Mouse (Mus musculus) layer of hippocampus, adult 2 months (tissue): ENCODE measurements around the gene Iqub. TPM values are rescaled to one million over a fixed set of nuclear protein-coding genes. Genes with fewer than 3 reads are reported as not detected.
A peak's percentile ranks its signal among the peaks of the same experiment; 100 is the strongest.

ENCODE experiments used
- DNase-seq, 2 experiments: peaks; one replicate each; pipeline ENCODE4 v3.0.0; 2022; ENCODE audit warnings: low spot score in 2 of 2
- H3K27ac ChIP-seq: fragments of 200-600 bp; 2 replicates; pipeline ENCODE4 v1.8.1; 2022
- H3K4me3 ChIP-seq: fragments of 200-600 bp; 2 replicates; pipeline ENCODE4 v1.8.1; 2022; ENCODE audit warnings: mild to moderate bottlenecking
- CTCF ChIP-seq: fragments of 200-600 bp; conservative IDR thresholded peaks from 2 replicates; pipeline ENCODE4 v1.8.1; 2022; ENCODE audit warnings: antibody characterized with exemption, mild to moderate bottlenecking, moderate library complexity
- long read RNA-seq, 2 experiments: library from polyadenylated mRNA; stranded (forward); transcript quantifications; one replicate each; pipeline ENCODE4 v2.0.0; 2021; ENCODE audit warnings: borderline mapping rate in 2 of 2
- total RNA-seq, 2 experiments: library from RNA; stranded (reverse); gene quantifications; 2 replicates each; pipeline ENCODE4 v1.2.3; 2021

The Iqub gene
- 1 to 10 TPM; 2.7 TPM for total RNA-seq
- long read RNA-seq, experiment 1, partial matches to known transcripts = 0 of 2 reads
- long read RNA-seq, experiment 1, other reads (novel, unspliced or antisense) = 0 of 2 reads
- long read RNA-seq, experiment 2 = 0 reads

DNA sequence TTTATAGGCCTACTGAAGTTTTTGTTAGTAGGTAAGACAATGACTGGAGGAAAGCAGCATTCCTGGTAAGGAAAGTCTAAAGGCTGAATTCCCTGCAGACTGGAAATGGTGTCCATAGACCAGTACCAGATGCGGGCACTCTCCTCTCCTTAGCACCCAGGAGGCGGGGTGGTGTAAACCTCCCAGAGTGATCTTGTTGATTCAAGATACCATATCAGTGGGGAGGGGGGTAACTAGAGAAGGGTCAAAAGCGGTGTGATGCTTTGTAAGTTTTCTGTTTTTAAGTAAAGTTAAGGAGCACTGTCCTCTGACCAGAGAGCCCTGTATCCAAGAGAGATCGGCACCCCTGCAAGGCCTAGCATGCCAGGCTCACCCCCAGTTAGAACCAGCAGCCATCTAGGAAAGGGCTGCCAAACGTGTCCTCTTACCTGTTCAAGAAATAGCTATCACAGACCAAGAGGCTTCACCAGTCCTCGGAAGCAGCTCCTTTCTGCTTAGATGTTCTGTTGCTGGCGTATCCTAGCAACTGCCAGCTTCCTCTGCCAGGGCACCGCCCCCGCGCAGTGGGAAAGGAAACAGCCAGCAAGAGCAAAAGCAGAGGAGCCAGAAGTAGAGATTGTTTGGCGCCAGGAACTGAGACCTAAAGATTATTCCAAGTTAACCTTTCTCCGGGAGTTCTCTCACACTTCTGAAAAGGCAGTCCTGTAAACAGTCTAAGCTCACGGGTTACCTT lies at the start of gene Iqub:
Gene Iqub, minus strand, starts transcription at position 516 of the 733 bp plus-strand sequence.
- peak; percentile 80 to 92 for DNase-seq
- peak; percentile 19 for TF ChIP-seq CTCF
- peak within 1 kb of the TSS; percentile 90 for H3K27ac ChIP-seq
- H3K4me3 ChIP-seq = peak within 1 kb of the TSS; percentile 36

DNA sequence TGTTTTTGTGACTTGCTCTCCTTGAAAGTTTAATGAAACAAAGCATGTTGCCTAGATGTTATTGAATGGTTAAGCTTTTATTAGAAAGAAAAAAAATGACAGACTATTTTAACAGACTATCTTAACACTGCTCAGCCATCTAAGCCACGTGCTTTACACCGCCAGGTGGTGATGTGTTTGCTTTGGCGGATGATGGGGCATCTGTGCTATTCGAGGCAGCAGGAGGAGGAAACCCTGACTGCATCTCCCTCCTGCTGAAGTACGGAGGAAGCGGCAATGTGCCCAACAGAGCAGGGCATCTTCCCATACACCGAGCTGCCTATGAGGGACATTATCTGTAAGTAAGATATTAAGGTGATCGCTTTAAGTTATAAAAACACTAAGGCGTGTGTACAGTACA lies 49.2 kb upstream of the Iqub start:
- TF ChIP-seq CTCF = 0 out of 2 replicates have a peak, but pooled peaks have one; percentile 12
- DNase-seq = peak; percentile 29 to 58
- no peak overlapping the region for H3K4me3 ChIP-seq
- H3K27ac ChIP-seq = no peak overlapping the region

DNA sequence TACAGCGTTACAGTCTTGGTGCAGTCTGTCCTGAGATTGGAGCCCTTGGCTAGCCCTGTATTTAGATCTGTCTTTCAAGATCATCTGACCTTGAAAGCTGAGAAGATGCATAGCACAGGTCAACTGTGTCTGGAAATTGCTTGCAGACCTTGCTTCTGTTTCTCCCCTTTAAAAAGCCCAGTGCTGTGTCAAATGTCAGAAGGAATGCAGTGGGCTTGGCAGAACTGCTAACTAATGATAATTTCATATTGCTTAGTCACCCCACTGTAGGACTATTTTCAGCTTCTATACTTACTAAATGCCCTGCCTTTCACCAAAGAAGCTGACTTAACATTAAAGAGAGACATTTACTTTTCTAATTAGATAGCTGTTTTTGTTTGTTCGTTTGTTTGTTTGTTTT lies 40.6 kb upstream of the Iqub start:
- Histone ChIP-seq H3K27ac (no peak overlapping the region), H3K4me3 (no peak overlapping the region)
- no peak for TF ChIP-seq CTCF
- DNase-seq = no peak

DNA sequence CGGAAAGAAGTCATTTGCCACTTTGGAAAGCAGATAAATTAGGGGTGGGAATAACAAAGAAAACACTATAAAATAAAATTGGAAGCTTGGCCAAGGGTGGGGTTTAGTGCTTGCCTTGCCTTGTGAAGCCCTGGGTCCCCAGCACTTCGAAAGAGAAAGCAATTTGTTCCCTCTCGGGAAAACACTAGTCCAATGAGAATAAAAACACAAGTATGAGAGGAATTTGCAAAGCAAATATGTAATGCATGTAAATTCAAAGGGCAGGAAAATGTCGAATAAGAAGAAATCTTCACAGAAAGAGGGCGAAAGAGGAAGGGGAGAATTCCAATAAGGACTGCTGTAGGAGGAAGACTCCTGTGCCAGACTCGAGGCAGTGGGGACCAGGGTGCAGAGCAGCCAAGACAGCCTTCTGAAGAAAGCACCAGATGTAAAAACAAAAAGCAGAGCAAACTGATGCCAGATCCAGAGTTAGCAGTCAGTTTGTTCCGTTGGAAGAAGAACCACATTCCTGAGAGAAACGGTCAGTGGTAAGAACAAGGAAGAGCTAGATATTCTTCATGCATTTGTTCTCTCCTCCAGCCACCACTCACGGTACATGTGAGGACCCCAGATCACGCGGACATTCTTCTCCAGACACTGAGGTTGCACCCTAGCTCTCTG lies 39.7 kb upstream of the Iqub start:
- TF ChIP-seq CTCF = no peak
- Histone ChIP-seq H3K4me3 (no peak overlapping the region), H3K27ac (no peak overlapping the region)
- no peak for DNase-seq

DNA sequence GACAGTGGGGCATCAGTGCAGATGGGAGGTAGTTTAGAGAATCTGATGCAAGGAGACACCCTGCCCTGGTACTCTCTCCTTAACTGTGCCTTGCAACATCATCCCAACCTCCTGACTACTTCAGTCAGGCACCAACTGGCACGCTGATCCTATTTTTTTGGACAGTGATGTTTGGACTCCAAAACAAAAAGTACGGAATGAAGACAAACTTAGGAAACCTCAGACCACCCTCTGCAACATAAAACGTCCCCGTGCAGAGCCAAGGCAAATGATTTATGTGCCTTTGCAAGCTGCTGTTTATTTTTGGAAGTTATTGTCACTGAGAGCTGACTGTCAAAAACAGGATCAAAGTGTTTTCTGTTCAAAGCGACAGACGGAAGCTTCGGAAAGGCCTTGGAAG lies 37.2 kb upstream of the Iqub start:
- Histone ChIP-seq H3K4me3 (no peak overlapping the region), H3K27ac (peak overlapping the region; percentile 72)
- no peak for DNase-seq
- no peak for TF ChIP-seq CTCF

DNA sequence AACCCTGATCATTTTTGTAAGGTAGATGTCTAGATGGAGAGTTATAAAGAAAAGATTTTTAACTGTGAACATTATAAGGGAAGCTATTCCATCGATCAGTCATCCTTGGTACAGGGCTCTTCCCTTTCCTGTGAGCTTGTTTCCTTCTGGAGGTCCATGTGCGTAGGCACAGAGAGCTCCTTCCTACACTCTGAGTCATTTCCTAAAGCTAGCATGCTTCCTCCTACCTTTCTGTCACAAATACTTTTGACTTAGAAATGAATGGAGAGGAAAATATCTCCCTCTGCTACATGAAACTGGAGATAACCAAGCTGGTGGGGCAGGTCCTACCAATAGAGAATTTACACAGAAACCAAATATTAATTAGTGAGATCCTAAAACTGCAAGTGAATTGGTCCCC lies 34.9 kb upstream of the Iqub start:
- no peak for TF ChIP-seq CTCF

DNA sequence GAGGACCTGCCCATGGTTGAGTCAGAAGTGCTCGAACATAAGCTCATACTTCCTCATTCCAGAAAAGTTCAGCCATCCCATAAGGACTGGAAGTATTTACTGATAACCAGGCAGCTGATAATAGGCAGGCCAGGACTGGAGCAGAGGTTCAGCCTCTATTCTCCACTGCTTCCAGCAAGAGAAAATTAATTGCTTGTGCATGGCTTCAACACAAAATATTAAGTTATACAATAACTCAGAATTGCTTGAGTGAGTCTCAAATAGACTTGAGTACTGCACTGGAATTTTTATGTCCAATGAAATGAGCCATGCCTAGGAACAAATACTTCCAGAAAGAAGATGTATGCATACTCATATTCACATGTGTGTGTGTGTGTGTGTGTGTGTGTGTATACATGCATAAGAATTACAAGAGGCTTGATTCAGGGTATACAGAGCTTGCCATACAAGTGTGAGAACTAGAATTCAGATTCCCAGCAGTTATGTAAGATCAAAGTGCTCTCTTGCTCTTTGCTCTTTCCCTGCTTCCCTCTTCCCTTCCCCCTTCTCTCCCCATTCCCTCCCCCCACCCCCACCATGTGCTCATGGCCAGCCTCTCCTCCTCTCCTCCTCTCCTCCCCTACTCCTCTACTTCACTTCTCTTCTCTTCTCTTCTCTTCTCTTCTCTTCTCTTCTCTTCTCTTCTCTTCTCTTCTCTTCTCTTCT lies 32.0 kb upstream of the Iqub start:
- Histone ChIP-seq H3K4me3 (no peak overlapping the region), H3K27ac (no peak overlapping the region)
- TF ChIP-seq CTCF = no peak
- no peak for DNase-seq

More for the DNA sequence above, 34.9 kb upstream of the Iqub start:
- DNase-seq = peak in 1 of 2 experiments; percentile 32
- peak overlapping the region; percentile 32; the same call in 1 of the 2 replicates for H3K27ac ChIP-seq
- no peak overlapping the region for H3K4me3 ChIP-seq

DNA sequence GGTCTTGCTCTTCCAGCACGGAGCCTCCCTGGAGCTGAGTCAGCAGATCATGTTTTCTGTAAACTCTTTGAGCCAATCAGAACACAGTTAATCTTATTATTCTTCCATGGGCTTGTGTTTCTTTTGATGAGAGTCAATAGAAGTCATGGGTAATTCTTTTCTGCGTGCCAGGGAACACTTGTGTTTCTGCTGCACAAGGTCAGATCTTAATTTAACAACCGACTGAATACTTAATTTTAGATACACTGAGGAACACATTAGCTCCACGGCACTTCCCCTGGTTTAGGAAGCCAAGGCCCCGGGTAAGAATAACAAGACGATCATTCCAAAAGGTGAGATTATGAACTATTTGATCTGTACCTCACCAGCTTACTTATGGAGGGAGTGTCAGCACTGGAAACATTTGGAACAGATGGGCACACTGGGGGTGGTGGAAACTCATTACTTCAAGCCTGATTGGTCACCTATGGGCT lies 28.3 kb upstream of the Iqub start:
- TF ChIP-seq CTCF = no peak
- Histone ChIP-seq H3K4me3 (no peak overlapping the region), H3K27ac (no peak overlapping the region)
- no peak for DNase-seq

DNA sequence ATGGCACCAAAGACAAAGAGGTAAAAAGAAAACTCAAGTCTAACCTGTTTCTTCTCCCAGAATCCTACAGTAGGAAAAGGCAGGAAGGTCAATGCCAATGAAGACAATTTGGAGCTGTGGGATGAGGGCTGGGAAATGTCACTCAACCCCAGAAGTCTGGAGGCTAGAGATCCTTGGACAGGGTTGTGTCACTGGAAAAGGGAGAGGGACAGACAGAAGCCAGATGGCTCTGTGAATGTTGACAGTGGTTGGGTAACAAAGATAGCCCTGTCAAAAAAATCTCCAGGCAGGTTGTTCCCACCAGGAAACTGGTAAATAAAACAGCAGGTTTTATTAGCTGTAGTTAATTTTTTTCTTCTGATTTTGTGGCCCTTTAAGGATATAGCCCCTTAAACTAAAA lies 27.5 kb upstream of the Iqub start:
- Histone ChIP-seq H3K4me3 (no peak overlapping the region), H3K27ac (no peak overlapping the region)
- no peak for DNase-seq
- TF ChIP-seq CTCF = no peak

DNA sequence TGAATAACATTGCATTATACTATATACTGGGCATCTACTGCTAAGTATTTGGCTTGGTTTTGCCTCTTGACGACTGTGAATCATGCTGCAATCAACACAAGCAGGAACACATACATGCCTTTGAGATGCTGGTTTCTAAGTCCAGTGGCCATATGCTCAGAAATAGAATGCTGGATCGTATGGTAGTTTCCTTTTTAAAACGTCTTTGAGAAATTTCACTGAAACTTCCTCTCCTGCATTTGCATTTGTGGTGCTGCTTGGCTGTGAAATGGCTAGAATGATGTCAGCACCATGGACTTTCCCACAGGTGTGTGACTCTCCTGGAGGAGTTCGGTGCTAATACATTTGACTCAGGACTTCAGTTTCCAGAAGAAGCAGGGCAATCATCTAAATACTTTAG lies 25.2 kb upstream of the Iqub start:
- Histone ChIP-seq H3K27ac (no peak overlapping the region), H3K4me3 (no peak overlapping the region)
- no peak for TF ChIP-seq CTCF
- no peak for DNase-seq

DNA sequence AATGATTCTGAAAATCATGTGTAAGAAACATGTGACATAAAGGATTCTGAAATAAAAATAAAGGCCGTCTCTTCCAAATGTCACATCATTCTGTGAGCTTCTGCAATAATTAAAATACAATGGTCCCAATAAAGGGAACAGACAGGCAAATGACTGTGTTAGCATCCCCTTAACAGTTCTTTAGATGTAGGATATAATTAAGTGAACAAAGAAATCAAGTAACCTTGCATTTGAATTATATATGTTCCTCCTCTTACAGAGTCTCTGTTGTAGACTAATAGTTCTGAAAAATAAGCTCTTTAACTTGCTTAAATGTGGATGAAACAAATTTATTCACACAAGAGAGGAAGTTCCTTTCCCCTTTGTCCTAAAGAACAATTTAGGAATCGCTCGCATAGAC lies 23.6 kb upstream of the Iqub start:
- TF ChIP-seq CTCF = no peak
- no peak overlapping the region for H3K27ac ChIP-seq
- no peak for DNase-seq
- H3K4me3 ChIP-seq = no peak overlapping the region

DNA sequence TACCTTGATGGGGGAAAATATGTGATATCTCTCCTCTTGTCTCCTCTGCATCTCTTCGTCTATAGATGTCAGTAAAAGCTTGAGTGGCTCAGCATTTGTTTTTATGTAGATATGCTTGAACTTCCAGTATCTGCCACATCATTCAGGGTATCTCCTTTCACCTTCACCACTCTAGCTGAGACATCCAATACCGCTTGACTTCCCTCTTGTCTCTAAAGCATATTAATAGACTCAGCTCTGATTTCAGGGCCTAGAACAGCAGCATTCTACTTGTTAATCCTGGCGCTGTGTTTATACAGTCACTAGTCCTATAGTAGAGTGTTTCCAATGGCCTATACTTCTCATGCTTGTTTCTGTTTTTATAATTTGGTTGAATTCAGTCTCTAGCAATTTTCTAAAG lies 17.9 kb upstream of the Iqub start:
- no peak overlapping the region for H3K27ac ChIP-seq
- no peak for TF ChIP-seq CTCF
- no peak for DNase-seq
- no peak overlapping the region for H3K4me3 ChIP-seq
